Mouse (Mus musculus) Patski (cell line): ENCODE measurements at regions not wholly inside any gene's neighbourhood (a gene's known extent, or its start where the extent isn't known, plus 50 kb on each side); places are given as distances from the start of the nearest gene placed in this dataset.

Experiments used
- ATAC-seq: fragments of 100-300 bp; one replicate; pipeline ENCODE4 v1.8.0; 2021
- CTCF ChIA-PET: fragments of 350-600 bp; sonication (Branson Sonifier 250); formaldehyde crosslinking; loops from one replicate; lab custom pipeline; 2022; ENCODE audit warnings: inconsistent platforms; lab: Charles Lee
- POLR2A ChIA-PET: fragments of 350-600 bp; sonication (Branson Sonifier 250); formaldehyde crosslinking; loops from one replicate; lab custom pipeline; 2022; ENCODE audit warnings: antibody characterized with exemption, inconsistent platforms; lab: Charles Lee
- DNase-seq: peaks from one replicate; pipeline ENCODE4 v3.0.0-alpha.2; 2011; ENCODE audit warnings: low read depth, low spot score
- H3K27me3 ChIP-seq: fragments of 371-371 bp; one replicate; pipeline ENCODE4 v1.5.1; 2021
- CTCF ChIP-seq: fragments of 100-300 bp; IDR thresholded peaks from one replicate; pipeline ENCODE4 v1.5.1; 2021
- in situ Hi-C: fragments of 300-500 bp; cut with MboI; formaldehyde crosslinking; loops from 3 replicates; pipeline ENCODE4 v1.11.1; 2018; ENCODE audit warnings: low pct_unique_long_range_greater_than_20kb, mixed read lengths

- ChIA-PET CTCF (no interaction called here), POLR2A (no interaction called here)
- in situ Hi-C loops = loop anchor here (25.0 kb wide), 1 partner anchor 398 kb away; no protein-coding TSS in a partner anchor
- TF ChIP-seq CTCF = peak; percentile 73
- H3K27me3 ChIP-seq = peaks cover 3% of the 10 kb centered on the region
- DNase-seq (no peak), ATAC-seq (no peak)
These were observed 182.1 kb downstream of the Rap2a start for GRCm38 (mm10) chr14:120660321-120660781.

GRCm38 (mm10) chr14:120661111-120661510 is 182.9 kb downstream of the Rap2a start:
- in situ Hi-C loops = loop anchor here (25.0 kb wide), 1 partner anchor 399 kb away; no protein-coding TSS in a partner anchor

GRCm38 (mm10) chr14:120669665-120670064 is 191.4 kb downstream of the Rap2a start:
- DNase-seq (no peak), ATAC-seq (no peak)
- H3K27me3 ChIP-seq = no peaks in the 10 kb centered on the region
- in situ Hi-C loops = loop anchor here (25.0 kb wide), 1 partner anchor 407 kb away; no protein-coding TSS in a partner anchor
- CTCF ChIA-PET = interaction anchor here (1.7 kb wide), 1 partner anchor 12 kb away, joined by 4 read pairs; no protein-coding TSS in a partner anchor
- POLR2A ChIA-PET = no interaction called here
- TF ChIP-seq CTCF = no peak

More at GRCm38 (mm10) chr14:120661111-120661510, 182.9 kb downstream of the Rap2a start:
- no peak for DNase-seq
- no peak for TF ChIP-seq CTCF
- POLR2A ChIA-PET = no interaction called here
- no peak for ATAC-seq
- peaks cover 3% of the 10 kb centered on the region for H3K27me3 ChIP-seq
- CTCF ChIA-PET = interaction anchor here (1.5 kb wide), 1 partner anchor 15 kb away, joined by 3 read pairs; no protein-coding TSS in a partner anchor

GRCm38 (mm10) chr14:120675752-120676151 is 197.5 kb downstream of the Rap2a start:
- ATAC-seq (no peak), DNase-seq (no peak)
- TF ChIP-seq CTCF = no peak
- CTCF ChIA-PET = interaction anchor here (0.8 kb wide), 1 partner anchor 14 kb away, joined by 3 read pairs; no protein-coding TSS in a partner anchor
- in situ Hi-C loops = no loop called here
- no peaks in the 10 kb centered on the region for H3K27me3 ChIP-seq
- POLR2A ChIA-PET = no interaction called here

- CTCF ChIA-PET = interaction anchor here (1.2 kb wide), 1 partner anchor 26 kb away, joined by 4 read pairs; no protein-coding TSS in a partner anchor
- in situ Hi-C loops = no loop called here
- TF ChIP-seq CTCF = no peak
- ATAC-seq (no peak), DNase-seq (no peak)
- H3K27me3 ChIP-seq = peaks cover 5% of the 10 kb centered on the region
- POLR2A ChIA-PET = no interaction called here
These were observed 200.3 kb downstream of the Rap2a start for GRCm38 (mm10) chr14:120678533-120678932.

GRCm38 (mm10) chr14:120679072-120679471 is 200.8 kb downstream of the Rap2a start:
- DNase-seq (no peak), ATAC-seq (no peak)
- H3K27me3 ChIP-seq = peaks cover 5% of the 10 kb centered on the region
- in situ Hi-C loops = no loop called here
- POLR2A ChIA-PET = no interaction called here
- TF ChIP-seq CTCF = no peak
- CTCF ChIA-PET = interaction anchor here (1.0 to 1.2 kb wide), 2 partner anchors 25 to 151 kb away, joined by 3 to 4 read pairs; no protein-coding TSS in a partner anchor

GRCm38 (mm10) chr14:120680272-120680671 is 202.0 kb downstream of the Rap2a start:
- no peak for DNase-seq
- ATAC-seq = no peak
- CTCF ChIA-PET = no interaction called here
- TF ChIP-seq CTCF = no peak
- peaks cover 5% of the 10 kb centered on the region for H3K27me3 ChIP-seq
- POLR2A ChIA-PET = no interaction called here
- in situ Hi-C loops = no loop called here

- no peak for TF ChIP-seq CTCF
- no peak for DNase-seq
- no peak for ATAC-seq
- peaks cover 5% of the 10 kb centered on the region for H3K27me3 ChIP-seq
- in situ Hi-C loops = no loop called here
- CTCF ChIA-PET = no interaction called here
- POLR2A ChIA-PET = no interaction called here
These were observed 207.0 kb downstream of the Rap2a start for GRCm38 (mm10) chr14:120685263-120685662.

- TF ChIP-seq CTCF = no peak
- POLR2A ChIA-PET = no interaction called here
- peaks cover 5% of the 10 kb centered on the region for H3K27me3 ChIP-seq
- in situ Hi-C loops = no loop called here
- no peak for DNase-seq
- ATAC-seq = no peak
- CTCF ChIA-PET = no interaction called here
These were observed 207.6 kb downstream of the Rap2a start for GRCm38 (mm10) chr14:120685877-120686276.

- ChIA-PET CTCF (no interaction called here), POLR2A (no interaction called here)
- DNase-seq (no peak), ATAC-seq (no peak)
- no peak for TF ChIP-seq CTCF
- in situ Hi-C loops = no loop called here
- peaks cover 5% of the 10 kb centered on the region for H3K27me3 ChIP-seq
These were observed 208.5 kb downstream of the Rap2a start for GRCm38 (mm10) chr14:120686751-120687150.

- ChIA-PET POLR2A (no interaction called here), CTCF (no interaction called here)
- DNase-seq = no peak
- TF ChIP-seq CTCF = no peak
- H3K27me3 ChIP-seq = peaks cover 4% of the 10 kb centered on the region
- ATAC-seq = no peak
- in situ Hi-C loops = no loop called here
These were observed 211.6 kb upstream of the Ipo5 start for GRCm38 (mm10) chr14:120699378-120699777.
